Mouse (Mus musculus) megakaryocyte progenitor cell, adult 5-6 weeks (primary cell): ENCODE results near the gene Nfib. TPM values are rescaled to one million over a fixed set of nuclear protein-coding genes. Genes with fewer than 3 reads are reported as not detected.

Experiments used
- ATAC-seq: replicated peaks from 2 replicates; pipeline ENCODE4 v1.8.0; 2016; ENCODE audit warnings: mild to moderate bottlenecking, moderate TSS enrichment, inconsistent platforms; ENCODE audit not compliant: poor library complexity
- total RNA-seq, 2 experiments: library from RNA; stranded (forward) in 1 of 2; stranded (reverse) in 1 of 2; fragments of 157-497, 149-512 nt in 1 of 2; fragments of 200-1000 nt in 1 of 2; gene quantifications; 2 replicates each; pipeline versions ENCODE4 v1.2.3 to v1.2.4; 2015 to 2017

The Nfib gene
- total RNA-seq (2015) (not detected in 2 replicates), total RNA-seq (2017) (0.10 TPM in 1 of 2 replicates, not detected in the other)

DNA sequence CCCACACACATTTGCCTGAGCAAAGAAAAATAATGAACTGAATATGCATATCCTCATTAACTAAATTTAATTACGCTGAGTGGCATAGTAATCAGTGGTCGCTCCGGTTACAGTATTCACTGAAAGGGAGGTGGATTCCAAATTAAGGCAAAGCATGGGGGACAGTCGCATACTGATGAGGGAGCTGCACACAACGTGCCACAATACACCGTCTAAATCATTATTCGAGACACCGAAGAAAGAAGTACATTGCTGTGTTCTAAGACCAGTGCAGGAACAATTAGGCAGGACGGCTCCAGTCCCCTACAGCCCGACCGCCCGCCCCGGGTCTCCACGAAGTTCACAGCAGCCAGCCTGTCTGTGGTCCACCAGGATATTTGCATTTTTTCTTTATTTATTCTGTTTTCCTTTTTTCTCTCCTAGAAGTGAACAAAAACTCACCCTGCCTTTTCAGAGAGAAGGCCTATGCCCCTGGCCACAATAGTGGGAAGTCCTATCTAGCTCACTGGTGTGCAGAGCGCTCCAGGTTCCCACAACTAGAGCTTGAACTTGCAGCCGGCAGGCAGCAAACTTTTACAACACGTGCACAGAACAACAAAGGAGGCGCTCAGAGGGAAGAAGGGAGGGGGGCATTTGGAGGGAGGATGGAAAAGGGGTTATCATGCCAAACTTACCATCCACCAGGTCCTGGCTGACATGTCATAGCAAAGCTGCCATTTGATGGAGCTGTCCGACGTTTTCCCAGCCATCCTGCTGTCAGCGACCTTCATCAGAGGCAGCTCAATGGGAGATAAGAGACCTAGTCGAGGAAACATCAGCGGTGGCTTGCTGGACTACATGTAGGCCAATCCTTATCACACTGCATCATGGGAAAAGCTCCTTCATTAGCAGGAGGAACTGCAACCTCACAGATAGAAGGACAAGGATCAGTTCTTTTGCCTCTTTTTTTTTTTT is at the start of gene Nfib:
Gene Nfib (minus strand): TSS at position 910 of the 954 bp plus-strand sequence.
- no peak for ATAC-seq

DNA sequence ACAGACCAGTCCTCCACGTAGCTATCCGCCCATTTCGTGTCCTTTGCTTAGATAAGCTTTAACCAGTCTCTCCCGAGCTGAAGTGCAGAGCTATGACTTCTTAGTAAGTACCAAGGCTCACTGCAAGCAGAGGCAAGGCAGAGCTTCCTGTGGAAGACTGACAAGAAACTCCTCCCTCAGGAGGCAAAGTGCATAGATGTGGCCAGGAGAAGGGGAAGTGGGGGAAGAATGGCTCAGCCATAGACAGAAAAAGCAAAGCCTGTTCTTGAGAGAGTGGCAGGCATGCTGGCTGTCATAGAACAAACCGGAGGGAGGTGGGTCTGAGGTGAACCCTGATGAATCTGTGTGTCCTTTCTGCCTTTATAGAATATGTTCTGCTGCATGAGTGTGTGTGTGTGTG is 30.2 kb upstream of the Nfib start:
- peak; percentile 92 for ATAC-seq

DNA sequence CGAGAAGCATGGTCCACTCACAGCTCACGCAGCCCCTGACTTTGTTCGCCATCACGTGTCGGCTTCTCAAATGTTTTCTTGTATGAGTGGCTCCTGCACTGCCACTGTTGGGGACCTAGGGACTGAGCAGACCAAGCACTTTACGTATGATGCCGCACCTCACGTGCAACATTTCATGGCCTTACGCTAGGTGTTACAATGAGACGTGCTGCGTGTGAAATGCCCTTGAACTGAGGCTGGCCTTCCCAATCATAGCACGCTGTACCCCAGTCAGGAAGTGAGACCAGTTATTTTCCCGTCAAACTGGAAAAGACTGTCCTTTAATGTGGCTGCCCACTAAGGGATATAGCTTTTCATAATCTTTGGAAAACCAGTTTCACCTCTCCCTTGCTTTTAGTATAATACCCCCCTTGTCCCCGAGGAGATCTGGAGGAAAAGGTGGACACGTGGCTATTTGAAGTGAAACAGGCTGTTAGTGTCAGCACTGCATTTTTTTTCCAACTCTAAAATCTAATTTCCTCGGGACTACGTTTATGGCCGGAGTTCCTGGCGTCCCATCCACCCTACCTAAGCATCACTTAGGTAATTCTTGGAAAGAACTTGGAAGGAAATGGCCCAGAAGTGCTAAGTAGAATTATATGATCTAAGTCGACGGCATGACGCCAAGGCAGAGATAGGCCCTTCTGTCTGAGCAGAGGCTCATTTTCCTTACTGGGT is 29.4 kb upstream of the Nfib start:
- no peak for ATAC-seq

DNA sequence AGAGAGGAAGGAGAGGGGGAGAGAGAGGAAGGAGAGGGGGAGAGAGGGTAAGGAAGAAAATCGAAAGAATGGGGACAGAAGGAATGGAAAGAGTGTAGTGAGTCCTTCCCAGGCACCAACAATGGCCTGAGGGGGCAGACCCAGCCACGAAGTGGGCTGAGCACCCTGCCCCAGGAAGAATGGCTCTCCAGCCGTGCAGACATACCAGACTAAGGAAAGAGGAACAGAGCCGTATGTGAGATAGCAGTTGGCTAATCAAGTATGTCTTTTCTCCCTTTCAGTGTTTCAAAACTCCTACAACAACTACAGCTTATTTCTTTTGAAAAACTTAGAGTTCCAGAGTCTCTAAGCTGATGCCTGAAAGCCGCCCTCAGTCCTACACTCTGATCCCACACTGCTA is 28.8 kb upstream of the Nfib start:
- ATAC-seq, result peak; percentile 91

DNA sequence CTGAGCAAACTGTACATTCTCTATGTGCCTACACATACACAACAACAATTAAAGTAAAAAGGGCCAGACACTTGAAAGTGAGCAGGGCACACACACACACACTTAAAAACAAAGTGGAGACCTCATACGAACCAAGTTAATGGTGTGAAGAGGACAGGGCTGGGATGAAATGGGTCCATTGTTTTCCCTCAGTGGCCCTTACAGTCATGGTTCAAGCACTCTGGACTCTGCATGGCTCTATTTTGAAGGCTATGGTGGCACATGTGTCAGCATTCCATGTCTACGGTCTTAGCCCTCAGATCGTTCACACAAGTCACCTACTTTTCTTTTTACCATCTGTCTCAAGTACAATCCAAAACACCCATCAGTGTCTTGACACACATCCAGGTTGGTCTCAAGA is 28.1 kb upstream of the Nfib start:
- no peak for ATAC-seq

DNA sequence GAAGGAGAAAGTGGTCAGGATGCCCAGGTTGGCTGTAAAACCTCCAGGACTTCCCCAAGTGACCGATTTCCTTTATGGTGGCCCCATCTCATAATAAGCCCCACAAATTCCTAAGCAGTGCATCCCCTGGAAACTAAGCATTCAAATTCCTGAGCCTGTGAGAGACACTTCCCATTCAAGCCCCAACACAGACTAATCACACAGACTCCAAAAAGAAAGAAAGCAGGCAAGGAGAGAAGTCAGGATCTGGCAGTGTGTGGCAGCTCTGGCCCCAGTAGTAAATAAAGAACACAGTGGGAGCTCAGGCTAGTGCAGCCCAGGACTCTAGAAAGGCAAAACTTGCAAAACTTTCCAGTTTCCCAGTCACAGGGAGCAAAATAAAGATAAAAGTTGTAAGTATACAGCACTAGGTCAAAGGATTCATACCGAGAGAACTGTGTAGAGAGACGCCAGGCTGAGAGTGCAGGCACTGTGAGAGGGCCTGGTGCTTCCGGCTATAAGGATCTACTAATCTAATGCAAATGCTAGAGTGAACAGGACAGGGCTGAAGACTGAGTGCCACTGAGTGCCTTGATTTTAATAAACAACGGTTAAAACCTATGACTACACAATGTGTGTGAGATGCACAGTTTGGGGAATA is 24.8 kb upstream of the Nfib start:
- ATAC-seq, result no peak

DNA sequence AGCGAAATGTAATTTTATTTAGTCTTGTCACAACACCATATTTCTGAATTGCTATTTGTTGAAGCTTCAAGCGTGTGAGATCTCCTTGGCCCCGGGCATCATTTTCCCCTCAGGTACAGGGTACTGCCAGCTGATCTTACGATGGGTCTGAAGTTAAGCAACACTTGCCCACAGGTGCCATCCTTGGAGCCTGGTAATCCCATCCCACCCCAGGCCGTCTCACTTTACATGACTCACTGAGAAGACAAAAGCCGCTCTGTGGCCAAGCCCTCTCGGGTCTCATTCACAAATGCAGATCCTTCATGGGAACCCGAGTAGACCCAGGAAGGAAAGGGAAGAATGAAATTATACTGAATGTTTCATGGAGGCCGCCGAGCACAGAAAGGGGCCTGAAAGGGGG is 18.5 kb upstream of the Nfib start:
- ATAC-seq, result no peak

DNA sequence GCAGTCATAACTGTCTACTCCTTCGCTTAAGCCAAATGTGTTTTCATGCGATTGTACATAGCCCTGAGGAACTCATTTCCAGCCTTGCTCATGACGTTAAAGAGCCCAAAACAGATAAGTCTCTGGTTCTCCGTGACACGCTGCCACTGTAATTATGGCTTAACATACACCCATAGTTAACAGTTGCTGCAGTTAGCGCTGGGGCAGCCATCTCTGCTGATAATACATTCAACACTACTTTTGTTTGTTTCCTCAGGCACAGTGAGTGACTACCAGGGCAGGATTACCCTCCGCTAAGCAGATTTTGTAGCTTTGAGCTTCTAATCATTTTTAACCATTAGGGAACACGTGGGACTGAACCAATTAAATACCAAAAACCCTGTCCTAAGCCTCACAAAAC is 17.5 kb upstream of the Nfib start:
- no peak for ATAC-seq

DNA sequence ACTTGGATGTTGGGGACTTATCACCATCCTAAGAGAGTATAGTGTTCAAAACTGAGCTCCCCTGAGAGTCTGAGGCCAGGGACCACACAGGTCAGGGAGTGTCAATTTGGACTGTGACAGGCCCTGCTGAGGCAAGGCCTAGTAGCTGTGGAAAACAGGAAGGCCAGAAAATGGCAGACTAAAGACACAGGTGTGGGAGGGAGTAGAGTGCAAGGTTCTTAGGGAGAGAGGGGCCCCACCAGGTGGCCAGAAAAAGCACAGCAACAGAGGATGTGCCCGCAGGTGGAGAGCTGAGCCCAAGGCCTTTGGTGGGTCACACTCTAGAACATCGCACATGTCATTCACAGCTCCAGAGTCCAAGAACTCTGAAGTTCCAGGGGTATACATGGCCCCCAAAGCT is 10.3 kb upstream of the Nfib start:
- peak; percentile 23; the same call in 1 of the 2 replicates for ATAC-seq

DNA sequence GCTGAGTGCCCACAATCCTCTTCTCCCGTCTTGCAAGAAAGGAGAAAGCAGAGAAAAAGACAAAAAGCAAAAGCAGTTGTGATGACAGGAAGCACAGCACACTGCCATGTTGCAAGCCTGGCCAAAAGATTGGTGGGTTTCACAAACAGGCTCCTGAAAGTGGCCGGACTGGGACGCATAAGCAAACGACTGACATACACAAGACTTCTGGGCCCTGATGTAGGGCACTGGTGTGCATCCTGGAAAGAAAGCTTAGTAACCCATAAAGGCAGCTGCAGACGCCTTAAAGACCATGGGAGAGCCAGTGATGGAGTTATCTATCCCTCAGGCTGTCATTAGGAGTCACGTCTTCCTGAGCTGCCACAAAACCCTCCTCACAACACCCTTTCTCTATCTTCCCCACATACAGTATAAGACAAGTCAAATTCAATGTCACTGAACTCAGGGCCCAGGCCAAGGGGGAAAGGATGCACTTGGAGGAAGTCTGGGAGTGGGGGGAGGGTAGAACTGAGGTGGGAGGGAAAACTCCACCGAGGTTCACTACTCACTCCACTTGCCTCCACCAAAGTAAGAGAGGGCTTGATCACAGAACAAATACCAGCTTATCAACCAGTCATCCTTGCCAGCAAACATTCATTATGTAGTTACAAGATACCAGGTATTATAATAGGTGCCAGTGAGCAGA is 6.2 kb upstream of the Nfib start:
- no peak for ATAC-seq

DNA sequence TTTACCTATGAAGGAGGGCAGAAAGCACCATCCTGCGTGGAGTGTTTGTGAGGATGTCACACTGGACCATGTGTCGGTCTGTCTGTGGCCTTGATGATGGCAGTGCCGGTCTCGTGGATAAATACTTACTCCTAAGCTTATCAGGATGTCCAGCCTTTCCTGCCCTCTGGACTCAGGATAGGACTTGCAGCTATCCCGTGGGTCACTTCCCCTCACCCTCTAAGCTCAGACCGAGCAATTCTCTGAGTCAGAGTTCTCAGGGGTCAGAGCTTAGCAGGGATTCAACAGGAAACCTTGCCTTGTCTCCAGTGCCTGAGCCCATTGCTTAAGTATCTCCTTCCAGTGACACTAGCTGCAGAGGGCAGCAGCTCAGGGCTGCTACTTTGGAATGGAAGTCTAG is 4.1 kb upstream of the Nfib start:
- no peak for ATAC-seq

DNA sequence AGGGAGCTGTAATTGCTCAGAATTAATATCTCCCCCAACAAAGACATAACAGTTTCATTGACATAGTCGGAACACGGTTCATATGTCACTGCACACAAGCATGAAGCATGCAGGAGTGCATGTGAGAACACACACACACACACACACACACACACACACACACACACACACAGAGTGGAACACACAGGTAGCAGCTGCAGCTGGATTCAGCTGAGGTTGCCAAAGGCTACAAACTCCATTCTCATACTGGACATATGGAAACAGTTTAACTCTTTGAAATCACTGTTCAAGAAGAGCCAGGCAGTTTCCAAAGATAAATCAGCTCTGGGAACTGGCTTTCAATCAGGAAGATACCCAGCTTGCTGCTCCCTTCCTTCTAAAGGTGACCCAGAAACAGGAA is 462 bp upstream of the Nfib start:
- no peak for ATAC-seq

DNA sequence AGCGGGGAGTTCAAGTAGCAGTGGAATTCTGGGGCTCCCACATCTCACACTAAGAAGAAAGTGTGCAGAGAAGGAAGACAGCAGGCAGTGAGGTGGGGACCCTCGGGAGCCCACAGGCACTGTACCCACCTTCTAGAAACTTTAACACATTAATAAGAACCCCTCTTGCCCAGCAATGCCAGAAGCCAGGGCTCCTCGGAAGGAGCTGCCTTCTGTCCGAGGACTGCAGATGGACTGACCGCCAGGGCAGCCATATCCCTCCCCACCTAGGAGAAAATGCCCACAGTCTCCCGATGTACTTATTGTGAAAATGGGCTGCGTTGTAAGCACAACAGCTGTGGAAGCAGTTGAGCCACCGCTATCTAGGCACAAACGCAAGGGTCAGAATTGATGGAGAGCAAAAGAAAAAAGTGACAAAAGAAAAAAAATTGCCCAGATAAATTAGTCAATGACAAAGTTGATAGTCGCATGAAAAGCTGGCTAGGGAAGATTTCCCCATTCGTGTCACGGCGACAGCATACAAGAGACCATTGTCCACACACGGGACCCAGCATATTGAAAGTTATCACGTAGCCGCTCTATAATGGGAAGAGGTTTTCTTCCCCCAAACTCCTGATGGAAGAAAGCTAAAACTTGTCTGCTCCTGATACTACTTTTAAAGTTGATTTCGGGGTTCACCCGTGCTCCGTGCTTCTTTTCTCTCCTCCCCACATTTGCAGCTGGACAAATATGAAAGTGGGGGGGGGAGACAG is 1.3 kb downstream of the Nfib start:
- no peak for ATAC-seq

DNA sequence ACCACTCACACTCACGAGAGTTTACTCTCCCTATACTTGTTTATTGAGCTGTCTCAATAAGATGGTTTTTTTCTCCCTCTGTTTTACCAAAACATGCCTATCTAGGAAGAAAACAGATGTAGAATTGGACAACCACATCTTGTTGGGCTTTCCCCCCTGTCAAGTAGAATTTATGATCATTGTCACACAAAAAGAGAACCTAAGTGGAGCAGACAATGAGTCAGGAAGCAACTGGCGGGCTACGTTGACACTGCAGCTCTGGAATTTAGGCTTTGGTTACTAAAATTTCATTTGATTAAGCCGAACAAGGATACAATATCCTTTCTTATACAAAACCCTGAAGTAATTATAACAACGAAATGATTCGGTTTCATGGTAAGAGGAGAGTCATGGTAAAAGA is 2.7 kb downstream of the Nfib start:
- peak; percentile 85 for ATAC-seq

DNA sequence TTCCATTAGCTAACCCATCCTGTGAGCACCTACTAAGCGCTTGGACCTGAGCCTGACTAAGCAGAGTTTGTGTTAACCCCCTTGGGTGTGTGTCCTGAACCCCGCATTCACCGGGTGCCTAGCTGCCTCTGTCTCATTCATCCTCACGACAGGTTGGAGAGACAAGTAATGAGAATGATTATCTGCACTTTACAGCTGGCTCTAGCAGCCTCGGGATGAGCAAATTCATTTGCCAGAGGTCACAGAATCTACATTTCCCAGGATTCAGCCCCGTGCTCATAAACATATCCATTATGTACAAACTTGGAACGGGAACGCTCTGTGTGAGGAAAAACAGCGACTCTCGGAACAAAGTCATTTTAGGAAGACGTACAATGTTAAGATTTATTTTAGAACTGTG is 6.0 kb downstream of the Nfib start:
- ATAC-seq, result no peak

DNA sequence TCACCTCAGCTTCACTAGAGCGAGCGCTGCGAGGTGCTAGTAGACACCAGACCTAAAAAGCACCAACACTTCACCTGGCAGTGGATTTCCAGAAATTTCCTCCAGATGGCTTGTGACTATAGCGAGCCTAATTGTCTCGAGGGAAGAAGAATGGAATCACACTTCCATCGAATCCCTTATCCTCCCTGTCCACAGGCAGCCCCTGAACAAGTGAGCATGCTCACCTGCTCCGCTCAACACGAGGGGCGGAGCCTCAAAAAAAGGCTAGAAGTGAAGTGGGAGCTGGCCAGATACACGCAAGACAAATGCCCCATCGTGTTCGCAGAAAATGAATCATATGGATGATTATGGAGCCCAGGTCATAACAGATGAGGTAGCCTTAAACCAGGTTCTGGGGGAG is 6.9 kb downstream of the Nfib start:
- ATAC-seq, result no peak

DNA sequence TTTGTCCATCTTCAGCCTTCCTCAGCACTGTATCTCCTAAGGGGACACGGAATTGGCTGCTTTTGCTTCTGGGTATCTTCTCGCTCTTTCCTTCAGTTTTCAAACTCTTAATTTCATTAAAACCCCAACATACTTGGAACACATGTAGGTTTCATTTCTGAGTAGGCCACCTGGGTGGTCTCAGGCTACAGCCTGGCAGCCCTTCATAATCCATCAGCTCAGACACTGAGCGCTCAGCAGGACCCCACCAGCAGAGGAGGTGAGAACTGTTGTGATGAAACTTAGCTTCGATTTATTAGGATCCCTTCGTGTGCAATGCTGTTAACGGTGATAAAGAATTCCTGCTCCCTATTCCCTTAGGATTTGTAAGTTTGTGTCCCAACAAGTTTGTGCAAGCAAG is 8.4 kb downstream of the Nfib start:
- no peak for ATAC-seq

DNA sequence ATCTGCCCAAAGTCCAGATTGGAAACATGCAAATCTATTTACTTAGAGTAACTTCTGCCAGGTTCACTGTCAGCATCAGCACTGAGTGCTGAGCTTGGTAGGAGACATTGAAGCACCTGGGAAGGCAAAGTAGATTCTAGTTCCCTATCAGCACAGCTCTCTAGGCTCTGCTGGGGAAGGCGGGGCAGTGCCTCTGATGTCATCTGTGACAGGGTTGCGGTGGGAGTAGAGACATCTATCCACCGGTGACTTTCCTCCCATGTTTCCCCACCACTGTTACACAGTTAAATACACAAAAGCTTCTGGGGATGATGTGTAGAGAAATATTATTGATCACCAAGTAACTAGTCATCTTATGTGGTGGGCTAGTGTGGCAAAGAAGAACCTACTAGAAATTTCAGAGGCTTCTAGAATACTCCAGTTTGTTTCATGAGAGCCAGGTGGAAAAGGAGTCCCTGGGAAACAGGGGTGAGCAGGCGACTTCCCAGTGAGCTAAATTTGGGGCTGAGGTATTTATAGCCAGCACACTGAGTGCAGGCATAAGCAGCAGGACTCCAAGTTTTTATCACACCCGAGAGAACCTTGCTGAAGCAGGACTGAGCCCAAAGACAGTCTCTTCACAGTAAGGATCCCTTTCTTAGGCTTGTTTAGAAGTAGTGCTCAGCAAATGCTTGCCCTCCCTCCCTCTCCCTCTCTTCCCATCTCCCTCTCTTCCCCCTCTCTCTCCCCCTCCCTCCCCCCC is 9.6 kb downstream of the Nfib start:
- no peak for ATAC-seq

DNA sequence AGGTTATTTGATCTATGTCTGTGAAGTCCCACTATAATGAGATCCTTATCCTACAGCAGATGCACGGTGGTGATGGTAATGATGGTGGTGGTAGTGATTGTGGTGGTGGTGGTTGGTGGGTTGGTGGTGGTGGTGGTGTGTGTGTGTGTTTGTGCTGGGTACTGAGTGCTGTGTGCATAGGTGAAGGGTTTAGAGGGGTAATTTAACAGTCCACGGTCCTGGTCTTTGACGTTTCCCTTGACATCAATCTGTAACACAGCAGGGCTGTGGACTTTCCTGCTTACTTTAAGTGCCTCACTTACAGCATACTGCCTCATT is 13.6 kb downstream of the Nfib start:
- ATAC-seq, result no peak
